18 mouse cellular contexts compared by ENCODE assay signal in the genomic region with DNA sequence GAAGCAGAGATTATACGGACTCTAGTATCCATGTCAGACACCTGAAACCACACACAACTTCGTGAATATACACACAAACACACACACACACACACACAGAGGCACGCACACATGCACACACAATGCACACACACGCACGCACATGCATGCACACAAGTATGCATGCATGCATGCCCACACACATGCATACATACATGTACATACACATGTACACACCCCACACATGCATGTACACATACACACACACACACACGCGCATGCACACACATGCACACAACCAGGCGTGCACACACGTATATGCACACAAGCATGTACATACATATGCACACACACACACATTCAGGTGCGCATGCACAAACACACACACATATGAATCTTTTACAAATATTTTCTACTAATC. TPM values are rescaled to one million over a fixed set of nuclear protein-coding genes. Genes with fewer than 3 reads are reported as not detected.
DNase-seq lines count a peak whose midpoint lies in the region; ATAC-seq and TF ChIP-seq lines count a peak whose summit lies in the region.
"Had no signal": no experiment of that assay in that cellular context is flagged by ENCODE, and none has a peak within 500 bp of the region (broad histone marks: within the 10 kb centered on the region; RNA-seq: fewer than 3 reads in every experiment).

No protein-coding gene starts in this region.

- 0 out of 2 replicates have a peak, but pooled peaks have one; percentile 23 for TF ChIP-seq CTCF in G1E (IDR thresholded peaks at IDR 0.05; ENCODE audit: low read depth, low read length)

- no peak overlapping the region for H3K27ac ChIP-seq in liver, embryonic 11.5 days (ENCODE audit: low read depth, low read length)
- H3K27ac ChIP-seq in midbrain, embryonic 13.5 days: no peak overlapping the region
- no peak overlapping the region for H3K27ac ChIP-seq in midbrain, embryonic 16.5 days (ENCODE audit: low read length)
- H3K27ac ChIP-seq in midbrain, embryonic 14.5 days (replicated peaks; ENCODE audit: low read depth, low read length): no peak overlapping the region
- H3K27ac ChIP-seq: embryonic facial prominence, embryonic 15.5 days; forebrain, embryonic 12.5 days; heart, adult 2 months; heart, embryonic 15.5 days; hindbrain, embryonic 10.5 days had no signal

- no peak overlapping the region for H3K9ac ChIP-seq in liver, embryonic 11.5 days (ENCODE audit: low read depth, low read length)
- no peak overlapping the region for H3K9ac ChIP-seq in midbrain, embryonic 13.5 days (replicated peaks)
- H3K9ac ChIP-seq in midbrain, embryonic 16.5 days (ENCODE audit: low read depth, low read length): no peak overlapping the region
- no peak overlapping the region for H3K9ac ChIP-seq in midbrain, embryonic 14.5 days (replicated peaks; ENCODE audit: low read length)
- H3K9ac ChIP-seq: embryonic facial prominence, embryonic 15.5 days; forebrain, embryonic 12.5 days; forebrain, postnatal 0 days; heart, embryonic 15.5 days had no signal

- ATAC-seq in liver, embryonic 11.5 days (replicated peaks; ENCODE audit: low FRiP score): 0 out of 2 replicates have a peak, but pooled peaks have one; percentile 31
- 0 out of 2 replicates have a peak, but pooled peaks have one; percentile 24 for ATAC-seq in midbrain, embryonic 13.5 days
- ATAC-seq in midbrain, embryonic 16.5 days: no peak
- no peak for ATAC-seq in G1E (ENCODE audit: extremely low read depth, insufficient number of reproducible peaks, low FRiP score, poor library complexity, severe bottlenecking)
- ATAC-seq in midbrain, embryonic 14.5 days (ENCODE audit: low FRiP score, low TSS enrichment): 0 out of 2 replicates have a peak, but pooled peaks have one; percentile 40

- no peak for DNase-seq in liver, embryonic 11.5 days (ENCODE audit: low spot score)
- DNase-seq in liver (no peak), G1E (ENCODE audit: low spot score) (no peak)
- DNase-seq in midbrain, embryonic 14.5 days: no peak
- no peak for DNase-seq in spleen, postnatal 4 days (ENCODE audit: low spot score in 2 of 2)
- DNase-seq: cerebellum, adult 11-12 months; cerebellum, postnatal 36 days; gastrocnemius, postnatal 14 days; heart, adult 2 months; heart, postnatal 14 days had no signal

- no peaks in the 10 kb centered on the region for H3K4me1 ChIP-seq in liver, embryonic 11.5 days (replicated peaks; ENCODE audit: control insufficient read depth, insufficient read depth, low read length)
- no peaks in the 10 kb centered on the region for H3K4me1 ChIP-seq in midbrain, embryonic 13.5 days (replicated peaks)
- H3K4me1 ChIP-seq in midbrain, embryonic 16.5 days (ENCODE audit: control insufficient read depth, insufficient read depth, low read length): no peaks in the 10 kb centered on the region
- H3K4me1 ChIP-seq in G1E (ENCODE audit: insufficient read depth, low read depth, low read length): no peaks in the 10 kb centered on the region
- H3K4me1 ChIP-seq in midbrain, embryonic 14.5 days (ENCODE audit: control insufficient read depth, insufficient read depth, low read length): no peaks in the 10 kb centered on the region
- H3K4me1 ChIP-seq: embryonic facial prominence, embryonic 15.5 days; forebrain, embryonic 12.5 days; heart, embryonic 15.5 days; hindbrain, embryonic 10.5 days had no signal

- no peak overlapping the region for H3K4me3 ChIP-seq in liver, embryonic 11.5 days (ENCODE audit: low read depth, low read length)
- no peak overlapping the region for H3K4me3 ChIP-seq in midbrain, embryonic 13.5 days (replicated peaks)
- H3K4me3 ChIP-seq in midbrain, embryonic 16.5 days (ENCODE audit: low read depth, low read length): no peak overlapping the region
- peak overlapping the region; percentile 6; the same call in 1 of the 2 replicates for H3K4me3 ChIP-seq in G1E (ENCODE audit: low read depth, low read length)
- H3K4me3 ChIP-seq in midbrain, embryonic 14.5 days (replicated peaks; ENCODE audit: low read depth, low read length): no peak overlapping the region
- H3K4me3 ChIP-seq: embryonic facial prominence, embryonic 15.5 days; forebrain, embryonic 12.5 days; heart, adult 2 months; heart, embryonic 15.5 days; hindbrain, embryonic 10.5 days had no signal

- no peaks in the 10 kb centered on the region for H3K9me3 ChIP-seq in liver, embryonic 11.5 days (ENCODE audit: control insufficient read depth, low read length)
- no peaks in the 10 kb centered on the region for H3K9me3 ChIP-seq in midbrain, embryonic 13.5 days
- no peaks in the 10 kb centered on the region for H3K9me3 ChIP-seq in midbrain, embryonic 16.5 days (replicated peaks; ENCODE audit: control insufficient read depth, low read length, poor library complexity, severe bottlenecking)
- H3K9me3 ChIP-seq in G1E (replicated peaks): no peaks in the 10 kb centered on the region
- no peaks in the 10 kb centered on the region for H3K9me3 ChIP-seq in midbrain, embryonic 14.5 days (ENCODE audit: control insufficient read depth, low read length)
- H3K9me3 ChIP-seq: embryonic facial prominence, embryonic 15.5 days; forebrain, embryonic 12.5 days; heart, embryonic 15.5 days; hindbrain, embryonic 10.5 days had no signal

- no peaks in the 10 kb centered on the region for H3K36me3 ChIP-seq in liver, embryonic 11.5 days (ENCODE audit: control insufficient read depth, insufficient read depth, low read length)
- no peaks in the 10 kb centered on the region for H3K36me3 ChIP-seq in midbrain, embryonic 13.5 days
- H3K36me3 ChIP-seq in midbrain, embryonic 16.5 days (ENCODE audit: control insufficient read depth, insufficient read depth, low read length): no peaks in the 10 kb centered on the region
- H3K36me3 ChIP-seq in G1E (replicated peaks): no peaks in the 10 kb centered on the region
- no peaks in the 10 kb centered on the region for H3K36me3 ChIP-seq in midbrain, embryonic 14.5 days (ENCODE audit: control insufficient read depth, insufficient read depth, low read length)
- H3K36me3 ChIP-seq: embryonic facial prominence, embryonic 15.5 days; forebrain, embryonic 12.5 days; heart, embryonic 15.5 days; hindbrain, embryonic 10.5 days had no signal

- H3K4me2 ChIP-seq in liver, embryonic 11.5 days: no peak overlapping the region
- H3K4me2 ChIP-seq in midbrain, embryonic 13.5 days (replicated peaks): no peak overlapping the region
- no peak overlapping the region for H3K4me2 ChIP-seq in midbrain, embryonic 16.5 days (ENCODE audit: low read length)
- H3K4me2 ChIP-seq in midbrain, embryonic 14.5 days (ENCODE audit: low read length): no peak overlapping the region
- H3K4me2 ChIP-seq: embryonic facial prominence, embryonic 15.5 days; forebrain, embryonic 12.5 days; heart, embryonic 11.5 days; heart, embryonic 15.5 days had no signal

- 90% methylated on average over 10 of the region's 10 CpGs for WGBS in liver, embryonic 11.5 days
- 91% methylated on average over 10 of the region's 10 CpGs for WGBS in midbrain, embryonic 13.5 days
- WGBS in midbrain, embryonic 16.5 days: 92% methylated on average over 10 of the region's 10 CpGs
- 90% methylated on average over 10 of the region's 10 CpGs for WGBS in midbrain, embryonic 14.5 days

- H3K27me3 ChIP-seq in liver, embryonic 11.5 days (replicated peaks; ENCODE audit: control insufficient read depth, insufficient read depth, low read length): no peaks in the 10 kb centered on the region
- no peaks in the 10 kb centered on the region for H3K27me3 ChIP-seq in midbrain, embryonic 13.5 days
- no peaks in the 10 kb centered on the region for H3K27me3 ChIP-seq in midbrain, embryonic 16.5 days (ENCODE audit: control insufficient read depth, insufficient read depth, low read depth, low read length)
- H3K27me3 ChIP-seq in G1E (ENCODE audit: insufficient read depth, low read length): no peaks in the 10 kb centered on the region
- no peaks in the 10 kb centered on the region for H3K27me3 ChIP-seq in midbrain, embryonic 14.5 days (ENCODE audit: control insufficient read depth, insufficient read depth, low read length)
- H3K27me3 ChIP-seq: embryonic facial prominence, embryonic 15.5 days; forebrain, embryonic 12.5 days; heart, embryonic 15.5 days had no signal

RNA-seq across cellular contexts. Expression of a gene that starts 35.6 kb away (rescaled TPM):
- polyA plus RNA-seq in liver, embryonic 11.5 days (2014; fragmentation: Nextera tagmentation; extraction: Ambion mirVana): 0.22 and 0.38 TPM in 2 replicates
- 0.19 and 1.0 TPM in 2 replicates for polyA plus RNA-seq in midbrain, embryonic 13.5 days (2015; fragmentation: Nextera tagmentation; extraction: Ambion mirVana)
- 0.88 and 1.2 TPM in 2 replicates for polyA plus RNA-seq in midbrain, embryonic 16.5 days (2015; fragmentation: Nextera tagmentation; extraction: Ambion mirVana)
- total RNA-seq in G1E (2014; fragmentation: Nextera tagmentation): not detected in 2 replicates
- total RNA-seq in G1E (2017): 0.12 and 0.49 TPM in 2 replicates
- 0.07 TPM in 1 of 2 replicates, not detected in the other for polyA plus RNA-seq in G1E (2012)
- polyA plus RNA-seq in midbrain, embryonic 14.5 days (2014; fragmentation: Nextera tagmentation; extraction: Ambion mirVana): 1.8 and 1.9 TPM in 2 replicates
- total RNA-seq: gastrocnemius, postnatal 14 days had no signal
- polyA plus RNA-seq: heart, adult 2 months had no signal

RNA-seq across cellular contexts. Expression of a gene that starts 36.2 kb away (rescaled TPM):
- 47.2 and 47.8 TPM in 2 replicates for polyA plus RNA-seq in liver, embryonic 11.5 days (2014; fragmentation: Nextera tagmentation; extraction: Ambion mirVana)
- polyA plus RNA-seq in midbrain, embryonic 13.5 days (2015; fragmentation: Nextera tagmentation; extraction: Ambion mirVana): 22.9 and 25.7 TPM in 2 replicates
- polyA plus RNA-seq in midbrain, embryonic 16.5 days (2015; fragmentation: Nextera tagmentation; extraction: Ambion mirVana): 24.4 and 25.2 TPM in 2 replicates
- total RNA-seq in G1E (2014; fragmentation: Nextera tagmentation): 30.9 and 33.2 TPM in 2 replicates
- 43.4 and 50.6 TPM in 2 replicates for total RNA-seq in G1E (2017)
- polyA plus RNA-seq in G1E (2012): 33.1 and 47.7 TPM in 2 replicates
- polyA plus RNA-seq in midbrain, embryonic 14.5 days (2014; fragmentation: Nextera tagmentation; extraction: Ambion mirVana): 27.2 TPM in 2 replicates

Comparison
In these comparisons a context has a peak if more than half of its experiments do, and no peak if none do; other contexts are left out.
1. ATAC-seq: peak in liver, embryonic 11.5 days (single experiment), midbrain, embryonic 13.5 days (single experiment) and midbrain, embryonic 14.5 days (single experiment); none in midbrain, embryonic 16.5 days (single experiment) and G1E (single experiment).